Mouse (Mus musculus) urinary bladder, postnatal 4 days (tissue): ENCODE measurements around the gene Tmem40.

ENCODE experiments used
- DNase-seq, 2 experiments: peaks; one replicate each; pipeline ENCODE4 v3.0.0; 2021 to 2022; ENCODE audit warnings: low spot score in 2 of 2

Gene Tmem40

GRCm38 (mm10) chr6:115701302-115701701, 60.9 kb downstream of the Tmem40 start:
- no peak for DNase-seq

- no peak for DNase-seq
Measured at GRCm38 (mm10) chr6:115700778-115701177, 61.4 kb downstream of the Tmem40 start.

GRCm38 (mm10) chr6:115698699-115699098, 63.5 kb downstream of the Tmem40 start:
- DNase-seq = no peak

GRCm38 (mm10) chr6:115697739-115698558, 64.3 kb downstream of the Tmem40 start:
- DNase-seq = no peak

GRCm38 (mm10) chr6:115696707-115697215, 65.4 kb downstream of the Tmem40 start:
- DNase-seq = no peak

GRCm38 (mm10) chr6:115695124-115695523, 67.1 kb downstream of the Tmem40 start:
- DNase-seq = no peak

GRCm38 (mm10) chr6:115694441-115694842, 67.8 kb downstream of the Tmem40 start:
- DNase-seq = no peak

GRCm38 (mm10) chr6:115692963-115693730, 69.1 kb downstream of the Tmem40 start:
- DNase-seq = no peak

GRCm38 (mm10) chr6:115692163-115692950, 69.9 kb downstream of the Tmem40 start:
- DNase-seq = no peak

GRCm38 (mm10) chr6:115690105-115690504, 72.1 kb downstream of the Tmem40 start:
- DNase-seq = no peak

GRCm38 (mm10) chr6:115688589-115688988, 73.6 kb downstream of the Tmem40 start:
- DNase-seq = no peak

- DNase-seq = no peak
Measured at GRCm38 (mm10) chr6:115687753-115688152, 74.5 kb downstream of the Tmem40 start.

- no peak for DNase-seq
Measured at GRCm38 (mm10) chr6:115684851-115685646, 77.2 kb downstream of the Tmem40 start.

GRCm38 (mm10) chr6:115684271-115684670, 77.9 kb downstream of the Tmem40 start:
- DNase-seq = no peak

- DNase-seq = no peak
Measured at GRCm38 (mm10) chr6:115681066-115681465, 81.1 kb downstream of the Tmem40 start.
